Mouse (Mus musculus) kidney, postnatal 25 days (tissue): ENCODE measurements around the gene Coro6.

Experiments
- DNase-seq, 2 experiments: peaks; one replicate each; pipeline ENCODE4 v3.0.0; 2021; ENCODE audit warnings: mixed read lengths in 2 of 2

Gene Coro6

GRCm38 (mm10) chr11:77494782-77495181 lies 32.6 kb downstream of the Coro6 start:
- no peak for DNase-seq

GRCm38 (mm10) chr11:77495507-77495906 lies 33.3 kb downstream of the Coro6 start:
- no peak for DNase-seq

GRCm38 (mm10) chr11:77497341-77497756 lies 35.1 kb downstream of the Coro6 start:
- peak; percentile 86 to 89 for DNase-seq

- DNase-seq, result peak; percentile 47 to 81
Observed at GRCm38 (mm10) chr11:77497851-77498250, 35.6 kb downstream of the Coro6 start.

DNA sequence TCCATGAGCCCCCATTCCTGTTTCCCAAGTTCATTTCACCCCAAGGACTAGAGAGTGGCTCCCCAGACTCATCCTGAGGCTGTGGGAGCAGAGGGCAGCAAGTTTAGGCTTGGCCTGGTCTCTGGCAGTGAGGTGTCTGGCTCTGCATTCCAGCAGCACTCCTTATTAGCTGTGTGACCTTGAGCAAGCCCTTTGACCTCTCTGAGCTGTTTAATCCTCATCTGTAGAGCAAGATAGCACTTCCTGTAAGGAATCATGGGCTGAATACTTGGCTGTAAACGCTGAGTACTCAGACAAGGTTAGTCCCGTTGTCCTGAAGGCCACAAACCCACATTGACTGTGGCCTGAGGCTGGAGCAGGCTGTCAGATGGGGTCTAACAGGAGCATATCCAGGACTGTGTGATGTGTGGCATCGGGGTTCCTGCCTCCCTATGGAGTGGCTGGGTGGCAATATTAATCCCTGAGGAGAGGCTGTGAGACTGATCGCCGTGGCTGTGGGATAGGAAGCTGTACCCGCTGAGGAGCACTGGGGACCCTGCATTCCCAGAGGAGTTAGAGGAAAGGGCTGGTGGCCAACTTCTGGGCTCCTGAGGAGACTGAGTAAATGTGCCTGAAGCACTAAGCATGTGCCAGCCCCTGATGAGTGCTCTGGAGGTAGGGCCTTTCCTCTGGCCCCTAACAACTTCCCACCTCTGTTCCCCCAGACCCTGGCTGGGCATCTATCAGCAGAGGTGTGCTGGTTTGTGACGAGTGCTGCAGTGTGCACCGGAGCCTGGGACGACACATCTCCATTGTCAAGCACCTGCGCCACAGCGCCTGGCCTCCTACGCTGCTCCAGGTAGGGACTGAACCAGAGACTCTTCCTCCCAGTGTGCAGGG lies 36.3 kb downstream of the Coro6 start:
- DNase-seq, result peak in 1 of 2 experiments; percentile 40

GRCm38 (mm10) chr11:77499354-77499753 lies 37.1 kb downstream of the Coro6 start:
- DNase-seq, result no peak

DNA sequence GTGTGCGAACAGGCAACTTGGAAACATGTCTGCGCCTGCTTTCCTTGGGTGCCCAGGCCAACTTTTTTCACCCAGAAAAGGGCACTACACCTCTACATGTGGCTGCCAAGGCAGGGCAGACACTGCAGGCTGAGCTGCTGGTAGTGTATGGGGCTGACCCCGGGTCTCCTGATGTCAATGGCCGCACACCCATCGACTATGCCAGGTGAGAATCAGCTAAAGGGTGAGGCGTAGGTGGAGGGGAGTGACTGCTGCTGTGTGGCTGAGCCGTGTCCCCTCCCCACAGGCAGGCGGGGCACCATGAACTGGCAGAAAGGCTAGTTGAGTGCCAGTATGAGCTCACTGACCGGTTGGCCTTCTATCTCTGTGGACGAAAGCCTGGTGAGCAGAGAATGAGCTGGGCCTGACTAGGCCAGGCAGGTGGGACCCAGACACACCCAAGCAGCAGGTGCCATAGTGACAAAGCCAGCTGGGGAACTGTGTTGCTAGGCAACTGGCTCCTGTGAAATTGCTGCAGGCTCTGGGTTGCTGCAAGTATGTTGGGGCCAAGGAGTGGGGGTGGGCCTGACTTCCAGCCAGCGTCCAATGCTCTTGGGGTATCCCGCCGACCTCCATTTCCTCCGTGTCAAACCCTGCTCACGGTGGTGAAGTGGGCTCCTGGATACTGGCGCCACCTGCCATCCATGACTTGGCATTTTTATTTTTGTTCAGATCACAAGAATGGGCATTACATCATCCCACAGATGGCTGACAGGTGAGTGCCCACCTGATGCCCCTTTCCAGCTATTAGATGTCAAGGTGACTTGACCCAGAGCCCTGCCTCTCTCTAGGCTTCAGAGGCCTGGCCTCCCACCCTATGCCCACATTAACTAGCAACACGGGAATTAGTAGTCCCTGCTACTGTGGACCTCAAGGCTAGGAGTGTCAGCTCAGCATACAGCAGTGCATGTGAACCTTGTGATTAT lies 38.4 kb downstream of the Coro6 start:
- peak in 1 of 2 experiments; percentile 49 for DNase-seq

GRCm38 (mm10) chr11:77501392-77501791 lies 39.2 kb downstream of the Coro6 start:
- peak; percentile 84 to 89 for DNase-seq

DNA sequence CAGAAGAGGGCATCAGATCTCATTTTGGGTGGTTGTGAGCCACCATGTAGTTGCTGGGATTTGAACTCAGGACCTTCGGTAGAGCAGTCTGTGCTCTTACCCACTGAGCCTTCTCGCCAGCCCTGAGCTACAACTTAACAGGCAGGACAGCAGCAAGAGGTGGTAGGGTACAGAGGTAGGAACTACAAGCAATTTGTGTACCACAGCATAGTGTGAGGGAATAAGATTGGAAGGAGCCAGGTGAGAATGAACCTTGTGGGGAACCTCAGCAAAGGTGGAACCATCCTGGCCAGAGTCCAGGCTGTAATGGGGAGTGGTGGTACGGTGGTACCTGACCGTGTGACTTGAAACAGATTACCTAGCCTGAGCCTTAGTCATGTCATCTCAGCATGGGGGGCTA lies 39.8 kb downstream of the Coro6 start:
- no peak for DNase-seq

DNA sequence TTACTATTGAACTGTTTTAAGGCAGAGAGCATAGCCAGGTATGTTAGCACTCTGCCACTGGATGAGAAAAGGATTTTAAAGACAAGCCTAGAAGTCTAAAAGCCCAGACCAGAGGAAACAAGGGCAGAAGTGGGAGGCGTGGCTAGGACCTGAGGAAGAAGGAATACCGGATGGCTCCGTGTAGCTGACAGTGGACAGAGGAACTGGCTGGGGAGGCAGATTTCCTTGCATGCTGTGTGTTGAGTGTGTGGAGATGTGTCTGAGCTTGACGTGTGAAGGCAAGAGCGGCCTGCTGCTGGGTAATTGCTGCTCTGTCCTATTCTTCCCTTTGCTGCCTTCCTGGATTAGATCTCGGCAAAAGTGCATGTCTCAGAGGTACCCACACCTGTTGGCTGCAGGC lies 40.3 kb downstream of the Coro6 start:
- no peak for DNase-seq

- peak in 1 of 2 experiments; percentile 59 for DNase-seq
Observed at GRCm38 (mm10) chr11:77503511-77503910, 41.3 kb downstream of the Coro6 start.

- DNase-seq, result no peak
Observed at GRCm38 (mm10) chr11:77504377-77504776, 42.2 kb downstream of the Coro6 start.

GRCm38 (mm10) chr11:77505291-77505980 lies 43.2 kb downstream of the Coro6 start:
- peak in 1 of 2 experiments; percentile 62 for DNase-seq

GRCm38 (mm10) chr11:77506273-77506672 lies 44.1 kb downstream of the Coro6 start:
- DNase-seq, result peak; percentile 67 to 93

DNA sequence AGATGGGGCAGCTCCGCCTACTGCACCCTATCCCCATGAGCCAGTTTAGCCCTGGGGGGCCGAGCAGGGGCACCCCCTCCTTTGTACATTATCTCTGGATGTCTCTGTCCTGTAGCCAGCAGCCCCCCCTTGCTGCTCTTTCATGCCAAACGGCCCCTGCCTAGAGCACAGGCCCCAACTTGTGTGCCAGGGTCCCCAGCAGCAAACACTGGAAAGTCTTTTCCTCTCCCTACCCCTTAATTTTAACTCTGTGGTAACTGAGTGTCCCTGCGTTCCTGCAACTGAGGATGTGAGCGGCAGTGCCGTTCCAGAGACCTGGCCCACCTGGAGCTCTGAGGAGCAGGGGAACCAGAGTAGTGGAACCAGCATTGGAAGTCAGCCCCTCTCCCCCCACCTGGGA lies 44.7 kb downstream of the Coro6 start:
- peak in 1 of 2 experiments; percentile 37 for DNase-seq

DNA sequence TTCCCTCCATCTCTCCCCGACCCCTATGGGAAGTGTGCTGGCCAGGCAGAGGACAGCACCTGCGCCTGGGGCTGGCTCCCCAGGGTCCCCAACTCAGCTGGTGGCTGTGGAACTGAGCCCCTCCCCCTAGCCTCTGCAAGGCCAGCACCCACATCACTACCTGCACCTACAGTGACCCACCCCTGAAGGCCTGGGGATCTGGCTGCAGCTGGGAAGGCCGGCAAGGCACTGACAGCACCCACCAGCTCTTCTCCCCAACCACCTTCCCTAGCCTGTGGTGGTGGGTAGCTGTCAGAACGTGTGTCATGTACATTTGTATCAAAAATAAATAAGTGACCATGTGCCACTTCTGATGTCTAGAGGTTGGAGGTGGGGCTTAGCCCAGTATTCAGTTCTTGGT lies 45.2 kb downstream of the Coro6 start:
- peak in 1 of 2 experiments; percentile 54 for DNase-seq

- DNase-seq, result peak; percentile 88 to 93
Observed at GRCm38 (mm10) chr11:77508068-77509021, 46.1 kb downstream of the Coro6 start.

DNA sequence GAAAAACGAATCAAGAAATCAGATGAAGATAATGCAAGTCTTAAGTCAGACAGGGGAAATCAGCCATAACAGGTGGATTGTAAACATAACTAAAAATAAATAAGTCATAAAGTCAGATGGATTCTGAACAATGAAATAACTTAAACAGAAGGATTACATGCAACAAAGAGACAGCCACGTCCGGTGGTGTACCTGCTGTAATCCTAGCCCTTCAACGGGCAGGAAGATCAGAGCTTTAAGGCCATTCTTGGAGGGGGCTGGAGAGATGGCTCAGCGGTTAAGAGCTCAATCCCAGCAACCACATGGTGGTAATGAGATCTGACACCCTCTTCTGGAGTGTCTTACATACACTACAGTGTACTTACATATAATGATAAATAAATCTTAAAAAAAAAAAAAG lies 49.1 kb downstream of the Coro6 start:
- no peak for DNase-seq

- DNase-seq, result peak; percentile 88 to 95
Observed at GRCm38 (mm10) chr11:77512891-77513810, 50.9 kb downstream of the Coro6 start.

DNA sequence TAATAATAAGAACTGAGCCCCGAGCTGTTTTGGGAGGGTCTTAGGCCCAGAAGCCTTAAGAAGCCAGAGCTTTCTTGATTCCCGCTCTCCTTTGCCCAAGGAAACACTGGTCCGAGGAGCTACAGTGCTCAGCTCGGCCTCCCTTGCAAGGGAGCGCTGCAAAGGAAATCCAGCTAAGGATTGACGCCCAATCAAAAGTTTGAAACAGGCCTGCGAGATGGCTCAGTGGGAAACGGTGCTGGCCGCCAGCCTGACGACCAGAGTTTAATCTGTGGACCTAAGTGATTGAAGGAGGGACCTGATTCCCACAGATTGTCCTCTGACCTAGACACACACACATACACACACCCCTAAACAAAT lies 51.6 kb downstream of the Coro6 start:
- peak in 1 of 2 experiments; percentile 57 for DNase-seq
